Mouse (Mus musculus) stomach, postnatal 0 days (tissue): ENCODE measurements around the gene Med13l.

Source experiments
- CTCF ChIP-seq: IDR thresholded peaks from 2 replicates; pipeline ENCODE4 v1.5.1; 2016; ENCODE audit warnings: antibody characterized with exemption, low read depth, mild to moderate bottlenecking, moderate library complexity
- EP300 ChIP-seq: optimal IDR thresholded peaks from 2 replicates; pipeline ENCODE3; 2016; ENCODE audit warnings: antibody characterized with exemption

DNA sequence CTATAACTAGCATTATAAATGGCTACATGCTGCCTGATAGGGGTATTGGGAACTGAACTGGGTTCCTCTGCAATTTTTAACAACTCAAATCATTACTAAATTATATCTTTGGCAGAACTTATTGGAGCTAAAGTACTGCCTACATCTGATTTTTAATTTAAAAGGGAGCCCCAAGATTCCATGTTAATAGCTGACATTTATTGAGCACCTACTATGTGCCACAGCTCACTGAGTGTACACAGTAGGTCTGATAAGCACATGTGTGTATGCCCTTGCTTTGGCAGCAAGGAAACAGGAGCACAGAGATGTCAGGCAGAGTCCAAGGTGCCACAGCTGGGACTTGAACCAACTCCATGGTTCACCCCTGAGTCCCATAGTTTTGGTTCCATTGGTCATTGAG, 7.2 kb upstream of the Med13l start:
- TF ChIP-seq CTCF: no peak
- TF ChIP-seq EP300: no peak
